Comparison of ENCODE assay signal across 24 mouse cellular contexts in the genomic region with DNA sequence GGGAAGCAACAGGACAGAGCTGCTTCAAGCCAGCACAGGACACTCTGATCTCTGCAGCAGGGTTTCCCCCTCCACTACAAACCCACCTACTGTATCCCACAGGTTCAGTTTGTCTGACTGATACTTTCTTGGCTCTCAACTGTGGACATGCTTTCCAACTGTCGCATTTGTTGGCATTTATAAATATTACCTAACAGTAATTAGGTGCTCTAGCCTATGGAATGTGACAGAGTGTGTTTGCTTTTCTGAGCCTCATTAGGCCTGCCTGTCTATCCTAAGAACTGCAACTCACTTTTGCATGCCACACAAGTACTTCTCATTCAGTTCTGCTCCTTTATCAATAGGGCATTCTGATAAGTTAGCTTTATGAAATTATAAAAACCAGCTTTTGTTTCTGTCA. TPM values are rescaled to one million over a fixed set of nuclear protein-coding genes. Genes with fewer than 3 reads are reported as not detected.
"Had no signal": no experiment of that assay in that cellular context is flagged by ENCODE, and none has a peak within 500 bp of the region (broad histone marks: within the 10 kb centered on the region; RNA-seq: fewer than 3 reads in every experiment).

No protein-coding gene starts in this region.

- H3K36me3 ChIP-seq: kidney, embryonic 15.5 days; lung, embryonic 15.5 days; midbrain, embryonic 10.5 days; midbrain, embryonic 15.5 days; neural tube, embryonic 12.5 days; neural tube, embryonic 15.5 days had no signal

- ATAC-seq: midbrain, embryonic 15.5 days had no signal

- H3K4me1 ChIP-seq: kidney, embryonic 15.5 days; lung, embryonic 15.5 days; megakaryocyte, embryonic 14.5 days; midbrain, embryonic 10.5 days; midbrain, embryonic 15.5 days; neural tube, embryonic 12.5 days; neural tube, embryonic 15.5 days had no signal

- H3K9me3 ChIP-seq: kidney, embryonic 15.5 days; lung, embryonic 15.5 days; megakaryocyte, embryonic 14.5 days; midbrain, embryonic 10.5 days; midbrain, embryonic 15.5 days; neural tube, embryonic 12.5 days; neural tube, embryonic 15.5 days had no signal

- H3K4me3 ChIP-seq: kidney, embryonic 15.5 days; left cerebral cortex, adult 2 months; lung, embryonic 15.5 days; megakaryocyte, embryonic 14.5 days; midbrain, embryonic 10.5 days; midbrain, embryonic 15.5 days; neural tube, embryonic 12.5 days; neural tube, embryonic 15.5 days had no signal

- H3K27ac ChIP-seq: kidney, embryonic 15.5 days; left cerebral cortex, adult 2 months; liver, embryonic 14.5 days; lung, embryonic 15.5 days; midbrain, embryonic 10.5 days; midbrain, embryonic 15.5 days; neural tube, embryonic 12.5 days; neural tube, embryonic 15.5 days; stomach, postnatal 0 days had no signal

- H3K4me2 ChIP-seq: kidney, embryonic 15.5 days; liver, embryonic 11.5 days; lung, embryonic 15.5 days; midbrain, embryonic 15.5 days; neural tube, embryonic 12.5 days; neural tube, embryonic 15.5 days had no signal

- H3K9ac ChIP-seq: kidney, embryonic 15.5 days; liver, embryonic 14.5 days; lung, embryonic 15.5 days; midbrain, embryonic 15.5 days; neural tube, embryonic 12.5 days; neural tube, embryonic 15.5 days had no signal

- H3K27me3 ChIP-seq: kidney, embryonic 15.5 days; lung, embryonic 15.5 days; midbrain, embryonic 15.5 days; neural tube, embryonic 12.5 days; neural tube, embryonic 15.5 days had no signal

- DNase-seq: kidney, adult 8-10 months; kidney, postnatal 10 days; kidney, postnatal 36 days; layer of hippocampus, postnatal 36 days; lung, adult 18-20 months; lung, postnatal 10 days; lung, postnatal 36 days; right cerebral cortex, adult 18-20 months; right cerebral cortex, postnatal 14 days; right cerebral cortex, postnatal 4 days; thymus, adult 2 months; thymus, postnatal 25 days had no signal

RNA-seq across cellular contexts. Expression of a gene that starts 46.3 kb away (rescaled TPM):
- polyA plus RNA-seq: midbrain, embryonic 10.5 days; neural tube, embryonic 12.5 days; neural tube, embryonic 15.5 days; stomach, embryonic 14.5 days had no signal
